Mouse (Mus musculus) cerebellum, postnatal 10 days (tissue): ENCODE results near the gene Brd3.
"Not testable (repeated sequence)": the region's sequence is repeated elsewhere in the genome, so short reads cannot be mapped to it uniquely, and the experiment has no call there.

Experiments used
- DNase-seq, 2 experiments: peaks; one replicate each; pipeline ENCODE4 v3.0.0; 2021; ENCODE audit warnings: mixed read lengths in 2 of 2

The Brd3 gene

DNA sequence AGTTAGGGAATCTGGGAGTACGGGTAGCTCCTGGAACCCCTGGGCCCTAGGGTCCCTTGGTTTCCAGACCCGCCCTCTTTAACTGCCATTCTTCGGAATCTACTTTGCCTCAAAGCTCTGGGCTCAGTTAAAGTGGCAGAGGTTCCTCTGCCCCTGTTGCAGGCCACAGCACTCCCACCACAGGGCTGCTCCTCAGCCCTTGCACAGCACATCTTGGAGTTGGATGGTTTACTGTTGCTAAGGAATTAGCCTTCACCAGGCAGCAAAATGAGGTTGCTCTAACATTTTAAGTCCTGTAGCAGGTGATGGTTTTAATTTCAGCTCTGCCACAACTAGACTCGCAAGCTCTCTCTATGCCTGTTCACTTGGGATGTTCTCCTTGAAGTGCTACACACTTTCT is at the start of gene Brd3:
TSS of gene Brd3 (minus strand) at position 101 of the 400 bp plus-strand sequence.
- no peak for DNase-seq

DNA sequence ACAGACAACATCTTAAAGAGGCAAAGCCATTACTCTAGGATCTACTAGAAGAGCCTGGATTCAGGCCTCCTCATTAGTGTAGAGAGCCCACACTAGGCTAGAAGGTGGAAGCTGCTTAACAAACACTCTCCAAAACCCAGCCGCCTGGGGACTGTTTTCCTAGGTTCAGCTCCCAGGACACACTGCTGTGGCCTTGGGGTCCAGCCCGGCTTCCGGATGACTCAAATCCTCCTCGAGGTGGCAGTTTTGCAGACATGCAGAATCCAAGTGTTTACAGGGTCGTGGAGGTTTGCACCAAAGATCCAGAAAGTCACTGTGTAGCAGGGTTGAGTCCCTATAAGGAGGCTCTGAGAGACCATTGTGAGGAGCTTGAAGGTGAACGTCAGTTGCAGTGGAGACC is 49.5 kb upstream of the Brd3 start:
- no peak for DNase-seq

DNA sequence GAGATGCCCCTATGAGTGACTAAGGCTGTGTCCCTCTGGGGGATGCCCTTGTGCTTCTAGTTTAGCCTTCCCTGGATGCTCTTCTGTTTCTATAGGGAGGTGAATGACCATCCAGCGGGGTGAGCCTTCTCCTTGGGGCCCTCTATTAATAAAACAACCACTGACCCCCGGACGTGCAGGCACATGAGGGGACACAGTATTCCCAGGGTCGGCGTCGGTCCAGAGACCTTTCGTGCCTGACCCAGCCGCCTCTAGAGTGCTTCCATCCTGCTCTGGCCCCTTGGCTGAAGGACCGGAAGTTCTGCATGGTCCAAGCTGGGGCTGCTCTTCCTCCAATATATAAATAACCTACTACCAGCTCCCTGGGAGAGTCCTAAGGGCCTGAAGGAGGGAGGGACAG is 46.8 kb upstream of the Brd3 start:
- DNase-seq = no peak

DNA sequence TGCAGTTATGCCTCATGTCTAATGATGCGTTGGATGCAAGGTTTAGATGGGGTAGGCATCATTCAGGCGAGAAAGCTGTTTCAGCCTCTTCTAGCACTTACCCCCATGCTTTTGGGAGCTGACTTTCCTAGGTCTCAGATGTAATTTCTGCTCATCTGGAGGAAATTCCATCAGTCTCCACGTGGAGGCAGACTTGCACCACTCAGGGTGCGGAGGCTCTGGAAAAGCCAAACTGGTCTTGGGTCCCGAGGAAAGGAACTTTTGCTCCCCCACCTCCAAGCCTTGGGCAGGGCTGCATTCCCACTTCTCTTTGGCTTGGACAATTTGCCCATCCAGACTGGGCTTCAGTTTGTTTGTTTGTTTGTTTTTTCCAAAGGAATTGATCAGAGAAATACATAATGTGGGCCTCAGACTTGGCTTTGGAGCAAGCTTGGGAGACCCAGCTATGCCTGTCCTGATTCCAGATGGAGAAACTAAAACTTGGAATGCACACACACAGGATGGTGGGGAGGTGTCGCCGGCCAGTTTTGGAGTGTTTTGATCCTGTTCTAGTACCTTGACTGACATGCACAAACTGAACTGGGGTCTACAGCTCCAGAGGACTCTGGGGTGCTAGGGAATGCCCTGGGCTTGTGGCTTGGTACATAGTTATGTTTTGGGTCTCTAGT is 45.3 kb upstream of the Brd3 start:
- peak; percentile 87 to 90 for DNase-seq

DNA sequence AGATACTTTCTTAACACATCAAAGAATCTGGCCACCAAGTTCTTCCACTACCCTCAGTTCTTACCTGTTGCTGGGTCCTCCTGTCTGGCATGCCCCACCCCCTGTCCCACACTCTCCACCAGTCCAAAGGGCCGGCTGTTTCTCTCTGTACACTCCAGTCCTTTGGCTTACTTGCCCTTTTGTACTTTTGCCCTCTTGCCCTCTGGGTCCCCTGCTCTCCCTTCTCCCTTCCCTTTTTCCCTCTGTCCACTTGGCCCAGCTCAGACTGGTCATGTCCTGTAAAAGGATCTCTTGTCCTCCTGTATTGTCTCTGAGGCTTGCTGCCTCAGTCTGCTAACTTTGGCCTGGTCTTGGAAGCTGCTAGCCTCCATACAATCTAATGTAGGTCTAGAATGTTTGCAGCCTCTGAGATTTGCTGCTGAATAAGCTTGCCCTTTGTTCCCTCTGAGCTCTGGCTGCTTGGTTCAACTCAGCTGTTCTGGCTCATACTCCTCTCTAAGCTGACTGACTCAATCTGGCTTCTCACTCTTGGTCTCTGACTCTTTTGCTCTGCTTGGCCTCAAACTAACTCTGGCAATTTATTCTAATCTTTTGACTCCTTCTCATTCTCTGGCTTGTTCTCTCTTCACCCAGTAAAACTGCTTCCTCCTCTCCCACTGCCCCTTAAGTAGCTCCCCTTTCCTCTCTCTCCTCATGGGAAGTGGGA is 41.4 kb upstream of the Brd3 start:
- DNase-seq = no peak

DNA sequence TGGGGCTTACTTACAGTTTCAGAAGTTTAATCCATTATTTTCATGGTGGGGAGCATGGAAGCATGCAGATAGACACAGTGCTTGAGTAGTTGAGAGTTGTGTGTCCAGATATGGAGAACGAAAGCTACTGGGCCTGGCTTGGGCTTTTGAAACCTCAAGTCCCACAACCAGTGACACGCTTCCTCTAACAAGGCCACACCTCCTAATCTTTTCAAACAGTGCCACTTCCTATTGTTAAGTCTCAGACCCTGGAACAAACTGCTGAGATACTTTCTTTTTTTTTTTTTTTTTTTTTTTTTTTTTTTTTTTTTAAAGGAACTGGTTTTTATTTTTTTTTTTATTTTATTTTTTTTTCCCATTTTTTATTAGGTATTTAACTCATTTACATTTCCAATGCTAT is 40.5 kb upstream of the Brd3 start:
- DNase-seq = no peak

DNA sequence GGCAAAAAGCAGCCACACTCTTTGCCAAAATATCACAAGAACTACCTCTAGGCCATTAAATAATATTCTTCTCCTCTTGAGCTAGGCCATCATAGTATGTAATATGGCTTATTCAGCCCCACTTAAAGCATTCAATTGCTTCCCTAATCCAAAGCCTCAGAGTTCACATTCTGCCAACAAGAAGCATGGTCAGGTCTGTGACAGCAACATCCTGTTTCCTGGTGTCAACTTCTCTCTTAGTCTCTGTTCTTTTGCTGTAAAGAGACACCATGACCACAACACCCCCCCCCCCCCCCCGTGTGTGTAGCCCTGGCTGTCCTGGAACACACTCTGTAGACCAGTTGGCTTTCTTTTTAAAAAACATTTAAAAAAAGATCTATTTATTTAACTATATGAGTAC is 39.9 kb upstream of the Brd3 start:
- DNase-seq = no peak

DNA sequence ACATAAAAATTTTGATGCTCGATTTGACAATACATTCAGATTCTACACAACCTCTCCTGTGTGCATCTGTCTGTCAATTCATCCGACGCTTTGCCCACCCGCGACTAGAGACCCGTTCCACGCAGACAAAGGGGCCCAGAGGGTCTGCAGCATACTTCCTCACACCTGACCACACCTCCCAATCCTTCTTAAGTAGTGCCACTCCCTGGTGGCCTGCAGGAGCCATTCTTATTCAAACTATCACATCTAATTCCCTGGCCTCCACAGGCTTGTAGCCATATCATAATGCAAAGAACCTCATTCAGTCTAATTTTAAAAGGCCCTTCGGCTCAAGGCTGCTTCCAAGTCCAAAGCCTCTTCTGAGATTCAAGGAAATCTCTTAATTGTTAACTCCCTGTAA is 38.6 kb upstream of the Brd3 start:
- not testable (repeated sequence) for DNase-seq

DNA sequence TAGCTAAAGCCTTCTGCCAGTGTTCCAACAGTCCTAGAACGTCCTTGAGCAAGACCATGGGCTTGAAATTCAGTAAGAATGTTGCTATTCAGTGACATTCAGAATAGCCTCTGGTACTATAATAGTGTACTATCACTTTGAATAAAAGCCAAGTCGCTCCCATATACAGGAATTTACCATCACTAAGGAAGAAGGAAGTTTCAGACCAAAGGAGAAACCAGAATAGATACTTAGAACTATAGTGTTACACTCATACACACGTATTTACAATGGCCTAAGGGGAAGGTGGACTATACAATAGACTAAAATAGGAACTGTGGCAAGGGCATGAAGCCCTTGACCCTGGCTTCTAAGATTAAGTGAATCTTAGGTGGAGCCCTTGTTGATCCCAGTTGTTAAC is 38.1 kb upstream of the Brd3 start:
- DNase-seq = not testable (repeated sequence)

DNA sequence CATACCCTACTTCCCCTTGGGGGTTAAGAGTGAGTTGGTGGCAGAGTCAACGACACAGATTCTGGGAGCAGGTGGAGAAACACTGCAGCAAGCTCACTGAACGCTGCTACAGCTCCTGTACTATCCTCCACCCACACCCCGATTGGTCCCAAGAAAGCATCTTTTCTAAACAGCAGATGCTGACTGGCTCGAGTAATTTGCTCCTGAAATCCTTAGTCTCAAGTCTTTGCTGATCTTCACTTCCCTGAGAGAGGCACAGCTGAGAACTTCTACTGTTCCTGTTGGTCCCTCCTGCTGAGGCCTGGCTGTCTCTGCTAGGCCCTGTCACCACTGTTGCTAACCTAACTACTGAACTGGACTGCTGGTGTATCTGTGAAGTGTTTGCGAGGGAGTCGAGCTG is 37.2 kb upstream of the Brd3 start:
- DNase-seq = no peak

DNA sequence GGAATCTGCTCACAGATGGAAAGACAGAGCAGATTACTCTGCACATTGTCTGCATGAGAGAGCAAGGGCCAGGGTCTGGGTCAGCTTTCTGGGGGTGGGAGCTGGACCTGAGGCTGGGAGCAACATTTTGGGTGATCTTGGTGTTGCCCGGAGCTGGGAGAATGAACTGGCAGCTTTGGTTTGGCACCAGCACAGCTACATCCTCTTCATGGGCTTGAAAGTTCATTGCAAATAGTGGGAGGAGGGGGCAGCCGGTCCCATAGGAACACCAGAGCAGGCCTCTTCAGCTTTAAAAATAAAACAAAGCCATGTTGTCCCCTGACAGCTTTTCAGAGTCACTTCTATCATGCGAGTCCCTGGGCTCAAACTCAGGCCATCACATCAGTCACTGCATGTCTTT is 33.8 kb upstream of the Brd3 start:
- no peak for DNase-seq

DNA sequence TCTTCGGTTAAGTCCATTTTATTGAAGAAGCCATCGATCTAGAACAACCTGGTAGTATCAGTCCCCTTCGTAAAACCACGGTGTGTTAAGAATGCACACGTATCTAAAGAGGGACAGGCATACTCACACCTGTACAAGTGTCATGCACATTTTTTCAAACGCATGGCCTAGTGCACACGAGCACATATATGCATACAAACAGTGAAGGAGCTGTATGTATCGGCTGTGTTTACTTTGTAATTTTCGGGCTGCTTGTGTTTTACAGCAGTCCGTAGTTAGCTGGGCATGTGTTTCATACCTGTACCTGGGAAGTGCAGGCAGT is 33.0 kb upstream of the Brd3 start:
- no peak for DNase-seq

DNA sequence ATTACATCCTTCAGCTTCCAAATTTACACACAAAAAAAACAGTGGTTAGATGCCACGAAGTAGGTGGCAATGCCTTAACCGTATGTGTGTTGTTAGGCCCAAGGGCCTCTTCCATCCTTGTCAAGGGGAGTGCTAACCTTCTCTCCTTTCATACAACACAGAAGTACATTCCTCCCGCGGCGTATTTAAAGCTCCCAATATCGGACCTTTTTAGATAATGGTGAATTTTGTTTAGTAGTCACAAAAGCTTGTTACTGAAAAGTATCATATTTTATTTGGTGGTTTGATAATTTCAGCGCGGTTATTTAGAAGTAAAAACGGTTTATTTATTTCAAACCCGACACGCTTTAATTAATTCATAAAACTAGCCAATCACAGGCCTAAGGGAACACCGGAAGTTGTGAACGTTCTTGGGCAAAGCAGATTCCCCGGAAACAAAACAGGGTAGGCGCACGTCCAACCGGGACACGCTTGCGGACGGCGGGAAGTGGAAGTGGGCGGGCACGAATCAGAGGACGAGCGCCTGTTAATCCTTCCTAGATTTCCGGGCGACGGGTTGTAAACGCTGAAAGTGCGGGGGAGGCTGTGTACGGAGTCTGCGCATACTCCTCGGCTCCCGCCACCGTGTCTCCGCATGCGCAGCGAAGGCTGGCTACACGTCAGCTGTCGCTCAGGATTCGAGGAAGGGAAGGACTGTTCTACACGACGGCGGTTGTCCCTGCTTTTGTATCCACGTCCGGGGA is 32.5 kb upstream of the Brd3 start:
- DNase-seq = peak; percentile 99

DNA sequence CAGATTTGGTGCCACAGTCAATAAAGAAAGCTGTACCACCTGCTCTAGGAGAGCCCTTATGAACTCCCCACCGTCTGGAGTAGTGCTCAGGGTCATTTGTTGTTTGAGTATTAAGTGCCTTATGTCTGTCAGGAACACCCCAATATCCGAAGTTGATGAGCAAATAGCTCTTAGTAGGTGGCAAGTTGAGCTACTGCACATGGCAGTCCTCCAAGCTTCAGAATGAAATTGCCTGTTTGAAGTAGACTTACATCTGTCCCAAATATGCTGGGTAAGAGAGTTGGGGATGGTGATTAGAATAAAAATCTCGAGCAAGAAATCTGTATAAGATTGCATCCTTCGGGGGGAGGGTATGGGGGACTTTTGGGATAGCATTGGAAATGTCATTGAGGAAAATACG is 31.9 kb upstream of the Brd3 start:
- peak; percentile 27 to 60 for DNase-seq

DNA sequence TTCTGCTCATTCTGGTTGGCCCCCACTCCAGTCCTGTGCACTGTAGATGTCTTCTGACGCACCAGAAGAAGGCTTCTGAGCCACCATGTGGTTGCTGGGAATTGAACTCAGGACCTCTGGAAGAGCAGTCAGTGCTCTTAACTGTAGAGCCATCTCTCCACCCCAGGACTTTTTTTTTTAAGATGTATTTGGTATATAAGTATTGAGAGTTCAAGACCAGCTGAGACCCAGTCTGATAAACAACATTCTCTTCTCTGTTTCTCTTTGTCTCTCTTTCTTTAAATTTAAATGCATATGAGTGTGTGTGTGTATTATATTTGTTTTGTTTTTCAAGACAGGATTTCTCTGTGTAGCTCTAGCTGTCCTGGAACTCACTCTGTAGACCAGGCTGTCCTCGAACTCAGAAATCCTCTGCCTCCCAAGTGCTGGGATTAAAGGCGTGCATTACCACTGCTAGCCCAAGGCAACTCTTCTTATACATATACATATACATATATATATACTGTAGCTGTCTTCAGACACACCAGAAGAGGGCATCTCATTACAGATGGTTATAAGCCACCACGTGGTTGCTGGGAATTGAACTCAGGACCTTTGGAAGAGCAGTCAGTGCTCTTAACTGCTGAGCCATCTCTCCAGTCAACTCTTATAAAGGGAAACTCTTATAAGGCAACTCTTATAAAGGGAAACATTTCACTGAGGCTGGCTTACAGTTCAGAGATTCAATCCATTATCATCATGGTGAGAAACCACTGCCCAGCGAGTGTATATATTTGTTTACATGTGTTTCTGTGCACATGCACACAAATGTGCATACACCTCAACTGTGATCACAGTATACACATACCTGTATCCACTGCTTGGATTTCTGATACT is 31.2 kb upstream of the Brd3 start:
- DNase-seq = not testable (repeated sequence)

DNA sequence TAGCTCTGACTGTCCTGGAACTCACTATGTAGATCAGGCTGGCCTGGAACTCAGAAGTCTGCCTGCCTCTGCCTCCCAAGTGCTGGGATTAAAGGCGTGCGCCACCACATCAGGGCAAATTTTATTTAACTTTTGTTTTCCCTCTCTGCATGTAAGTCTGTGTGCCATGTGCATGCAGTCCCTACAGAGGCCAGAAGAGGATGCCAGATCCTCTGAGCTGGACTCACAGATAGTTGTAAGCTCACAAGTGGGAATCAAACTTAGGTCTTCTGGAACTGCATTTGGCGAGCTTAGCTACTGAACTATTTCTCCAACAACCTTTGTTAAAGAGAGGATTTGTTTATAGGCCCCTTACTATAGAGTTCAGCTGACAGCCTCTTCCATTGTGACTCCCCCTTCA is 10.8 kb upstream of the Brd3 start:
- no peak for DNase-seq

DNA sequence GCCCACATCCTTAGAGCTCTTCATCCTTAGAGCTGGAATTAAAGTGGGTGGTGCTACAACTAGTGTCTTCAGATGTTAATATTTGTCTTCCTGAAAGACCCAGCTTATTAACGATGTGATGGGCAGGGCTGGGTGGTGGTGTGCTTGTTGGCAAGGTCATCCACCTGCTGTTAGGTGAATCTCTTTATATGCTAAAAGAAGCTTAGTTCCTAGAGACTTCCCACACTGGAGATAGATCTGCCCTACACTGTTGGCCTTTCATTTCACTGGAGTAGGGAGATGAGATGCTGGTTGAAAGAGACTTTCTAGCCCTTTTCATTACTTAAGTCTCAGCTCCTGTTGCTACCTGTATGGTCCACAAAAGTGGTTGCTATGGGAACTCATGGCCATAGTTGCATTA is 8.8 kb upstream of the Brd3 start:
- DNase-seq = no peak

DNA sequence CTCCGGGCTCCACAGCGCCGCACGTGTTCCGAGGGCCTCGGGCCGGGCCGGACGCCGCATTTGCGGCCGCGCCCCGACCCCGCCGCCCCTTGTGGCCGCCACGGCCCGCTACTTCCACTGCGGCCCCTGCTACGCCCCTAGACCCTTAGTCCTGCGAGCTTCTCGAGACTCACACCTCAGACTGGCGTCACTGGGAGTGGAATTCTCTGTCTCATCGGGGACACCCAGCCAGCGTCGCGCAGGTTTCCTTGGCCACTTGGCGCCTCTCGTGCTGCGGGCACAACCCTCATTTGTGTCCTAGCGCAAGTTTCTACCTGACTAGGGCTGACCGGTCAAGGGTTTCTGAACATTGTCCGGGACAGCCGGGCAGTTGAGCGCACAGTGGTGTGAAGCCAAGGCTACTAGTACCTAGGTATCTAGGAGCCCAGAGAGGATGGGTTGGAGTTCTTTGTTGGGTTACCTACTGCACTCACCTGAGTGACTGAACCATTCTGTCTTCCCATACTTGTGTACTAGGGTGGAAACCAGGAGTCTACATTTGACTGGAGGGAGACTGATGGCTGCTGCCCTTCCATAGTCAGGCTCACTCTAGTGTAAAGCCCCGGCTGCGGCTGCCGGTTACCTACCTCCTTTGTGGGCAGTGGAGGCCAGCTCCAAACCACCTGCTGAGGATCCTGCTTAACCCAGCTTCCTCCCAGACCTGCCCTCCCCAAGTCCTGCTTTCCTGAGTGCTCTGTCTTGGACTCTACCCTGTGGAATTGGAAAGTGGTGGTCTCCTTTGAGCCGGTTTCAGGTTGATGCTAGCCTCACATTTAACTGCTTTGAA is 8.1 kb upstream of the Brd3 start:
- DNase-seq = peak; percentile 23 to 42

DNA sequence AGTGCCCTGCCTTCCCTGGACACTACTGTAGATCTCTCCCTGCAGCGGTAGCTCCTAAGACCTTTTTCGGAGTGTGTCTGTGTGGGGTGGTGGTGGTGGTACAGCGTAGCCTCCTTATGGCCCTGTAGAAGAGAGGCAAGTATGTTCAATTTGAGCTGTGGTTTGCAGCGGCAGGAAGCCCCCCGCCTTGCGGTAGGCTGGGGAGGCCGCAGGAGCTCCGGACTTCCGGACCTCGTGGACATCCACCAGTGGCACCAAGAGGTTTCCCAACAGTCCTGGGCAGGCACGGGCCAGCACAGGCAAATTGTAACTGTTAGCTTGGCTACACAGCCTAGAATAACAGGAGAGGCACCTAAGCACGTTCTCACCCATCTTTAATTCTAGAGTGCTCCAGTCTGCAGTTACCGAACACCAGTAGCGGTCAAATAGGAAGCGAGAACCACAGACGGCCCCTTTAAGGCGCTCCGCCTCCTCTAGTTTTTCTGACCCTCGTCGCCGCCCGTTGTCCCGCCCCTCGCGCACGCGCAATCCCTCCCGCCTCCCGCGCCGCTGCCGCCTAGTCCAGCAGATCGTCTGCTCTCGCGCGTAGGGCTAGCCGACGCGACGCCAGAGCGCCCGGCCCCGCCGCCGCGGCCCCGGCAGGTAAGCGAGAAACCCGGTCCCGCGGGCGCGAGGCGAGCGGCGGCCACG is 7.3 kb upstream of the Brd3 start, which contains the start of gene Wdr5:
TSS of gene Wdr5 (plus strand) at position 519 of the 690 bp plus-strand sequence.
- DNase-seq = peak; percentile 99

DNA sequence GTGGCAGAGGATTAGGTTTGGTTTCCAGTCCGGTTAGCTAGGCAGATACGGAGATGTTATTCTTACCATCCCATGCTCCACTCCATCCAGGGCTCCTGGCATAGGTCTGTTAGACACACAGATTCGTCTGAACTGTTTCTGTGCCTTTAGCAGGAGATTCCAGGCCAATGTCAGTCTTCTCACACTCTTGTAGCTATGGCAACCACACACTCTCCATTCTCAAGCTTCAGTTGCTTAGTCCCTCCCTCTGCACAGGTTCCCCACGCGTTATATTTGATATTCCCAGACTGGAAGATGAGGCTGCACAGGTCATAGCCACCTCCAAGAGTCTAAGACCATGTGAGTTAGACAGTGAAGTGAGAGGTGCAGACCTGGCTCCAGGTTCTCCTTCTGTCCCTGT is 6.4 kb upstream of the Brd3 start:
- no peak for DNase-seq

DNA sequence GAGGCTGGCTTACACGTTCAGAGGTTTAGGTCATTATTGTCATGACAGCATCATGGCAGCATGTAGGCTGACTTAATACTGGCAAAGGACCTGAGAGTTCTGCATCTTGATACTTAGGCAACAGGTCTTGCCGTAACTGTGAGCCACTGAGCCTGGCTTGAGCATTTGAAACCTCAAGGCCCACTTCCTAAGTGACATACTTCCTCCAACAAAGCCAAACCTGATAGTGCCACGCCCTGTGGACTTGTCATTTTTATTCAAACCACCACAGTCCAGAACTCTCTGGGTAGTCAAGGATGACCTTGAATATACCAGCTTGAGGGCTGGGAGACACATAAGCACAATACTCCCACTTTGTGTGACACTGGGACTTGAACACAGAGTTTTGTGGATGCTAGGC is 5.4 kb upstream of the Brd3 start:
- no peak for DNase-seq

DNA sequence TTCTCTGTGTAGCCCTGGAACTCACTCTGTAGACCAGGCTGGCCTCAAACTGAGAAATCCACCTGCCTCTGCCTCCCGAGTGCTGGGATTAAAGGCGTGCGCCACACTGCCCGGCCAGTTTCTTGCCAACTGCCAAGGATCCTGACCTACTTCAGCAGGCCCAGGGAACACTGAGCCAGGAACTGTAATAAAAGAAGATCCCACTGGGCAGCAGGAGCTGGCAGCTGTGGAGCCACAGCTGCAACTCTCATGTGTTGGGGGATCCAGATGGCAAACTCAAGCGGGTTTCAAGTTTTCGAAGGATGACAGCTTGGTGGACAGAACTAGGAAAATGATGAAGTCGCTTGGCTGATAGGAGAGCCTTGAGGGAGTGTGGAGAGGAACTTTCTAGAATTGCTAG is 3.2 kb upstream of the Brd3 start:
- DNase-seq = no peak
